Mouse (Mus musculus): ENCODE data around the gene Hddc3. TPM values are rescaled to one million over a fixed set of nuclear protein-coding genes. Genes with fewer than 3 reads are reported as not detected.

Hddc3 gene
- polyA plus RNA-seq, 1 experiment from 2014 or later, result 25.7 TPM

GRCm38 (mm10) chr7:80372166-80372565 is 29.3 kb downstream of the Hddc3 start:
- Histone ChIP-seq H3K27ac (replicated peaks; ENCODE audit: low read depth, low read length) (no peak overlapping the region), H3K9me3 (replicated peaks; ENCODE audit: control insufficient read depth, low read length) (no peaks in the 10 kb centered on the region), H3K4me1 (ENCODE audit: control insufficient read depth, insufficient read depth, low read length) (peaks cover 2% of the 10 kb centered on the region; the same call in 1 of the 2 replicates), H3K27me3 (ENCODE audit: control insufficient read depth, insufficient read depth, low read length) (no peaks in the 10 kb centered on the region), H3K9ac (replicated peaks; ENCODE audit: low read length) (no peak overlapping the region), H3K4me2 (ENCODE audit: low read depth, low read length) (no peak overlapping the region), H3K36me3 (replicated peaks; ENCODE audit: control insufficient read depth, insufficient read depth, low read depth, low read length) (no peaks in the 10 kb centered on the region), H3K4me3 (ENCODE audit: low read depth, low read length) (no peak overlapping the region)
- ATAC-seq (replicated peaks; ENCODE audit: insufficient number of reproducible peaks, low FRiP score, low TSS enrichment, low read depth), result no peak
- DNase-seq (ENCODE audit: low spot score), result no peak
- 77% methylated on average over 3 of the region's 3 CpGs for WGBS

GRCm38 (mm10) chr7:80372667-80373066 is 29.8 kb downstream of the Hddc3 start:
- Histone ChIP-seq H3K4me1 (ENCODE audit: control insufficient read depth, insufficient read depth, low read length) (peaks cover 2% of the 10 kb centered on the region; the same call in 1 of the 2 replicates), H3K27ac (replicated peaks; ENCODE audit: low read depth, low read length) (no peak overlapping the region), H3K27me3 (ENCODE audit: control insufficient read depth, insufficient read depth, low read length) (no peaks in the 10 kb centered on the region), H3K4me2 (ENCODE audit: low read depth, low read length) (no peak overlapping the region), H3K36me3 (replicated peaks; ENCODE audit: control insufficient read depth, insufficient read depth, low read depth, low read length) (no peaks in the 10 kb centered on the region), H3K9ac (replicated peaks; ENCODE audit: low read length) (no peak overlapping the region), H3K4me3 (ENCODE audit: low read depth, low read length) (no peak overlapping the region), H3K9me3 (replicated peaks; ENCODE audit: control insufficient read depth, low read length) (no peaks in the 10 kb centered on the region)
- ATAC-seq (replicated peaks; ENCODE audit: insufficient number of reproducible peaks, low FRiP score, low TSS enrichment, low read depth), result no peak
- DNase-seq (ENCODE audit: low spot score), result no peak
- 61% methylated on average over 2 of the region's 2 CpGs for WGBS

GRCm38 (mm10) chr7:80373352-80373751 is 30.4 kb downstream of the Hddc3 start:
- WGBS, result 74% methylated on average over 4 of the region's 4 CpGs
- H3K9ac ChIP-seq (replicated peaks; ENCODE audit: low read length), result no peak overlapping the region
- H3K4me1 ChIP-seq (ENCODE audit: control insufficient read depth, insufficient read depth, low read length), result peaks cover 2% of the 10 kb centered on the region; the same call in 1 of the 2 replicates
- no peaks in the 10 kb centered on the region for H3K36me3 ChIP-seq (replicated peaks; ENCODE audit: control insufficient read depth, insufficient read depth, low read depth, low read length)
- H3K4me2 ChIP-seq (ENCODE audit: low read depth, low read length), result no peak overlapping the region
- H3K27ac ChIP-seq (replicated peaks; ENCODE audit: low read depth, low read length), result no peak overlapping the region
- H3K9me3 ChIP-seq (replicated peaks; ENCODE audit: control insufficient read depth, low read length), result no peaks in the 10 kb centered on the region
- DNase-seq (ENCODE audit: low spot score) (no peak), ATAC-seq (replicated peaks; ENCODE audit: insufficient number of reproducible peaks, low FRiP score, low TSS enrichment, low read depth) (no peak)
- H3K4me3 ChIP-seq (ENCODE audit: low read depth, low read length), result no peak overlapping the region
- no peaks in the 10 kb centered on the region for H3K27me3 ChIP-seq (ENCODE audit: control insufficient read depth, insufficient read depth, low read length)

GRCm38 (mm10) chr7:80373850-80374249 is 30.9 kb downstream of the Hddc3 start:
- WGBS, result 84% methylated on average over 12 of the region's 12 CpGs
- no peaks in the 10 kb centered on the region for H3K27me3 ChIP-seq (ENCODE audit: control insufficient read depth, insufficient read depth, low read length)
- DNase-seq (ENCODE audit: low spot score) (no peak), ATAC-seq (replicated peaks; ENCODE audit: insufficient number of reproducible peaks, low FRiP score, low TSS enrichment, low read depth) (no peak)
- no peak overlapping the region for H3K27ac ChIP-seq (replicated peaks; ENCODE audit: low read depth, low read length)
- no peaks in the 10 kb centered on the region for H3K9me3 ChIP-seq (replicated peaks; ENCODE audit: control insufficient read depth, low read length)
- no peaks in the 10 kb centered on the region for H3K36me3 ChIP-seq (replicated peaks; ENCODE audit: control insufficient read depth, insufficient read depth, low read depth, low read length)
- H3K4me2 ChIP-seq (ENCODE audit: low read depth, low read length), result no peak overlapping the region
- peaks cover 2% of the 10 kb centered on the region; the same call in 1 of the 2 replicates for H3K4me1 ChIP-seq (ENCODE audit: control insufficient read depth, insufficient read depth, low read length)
- H3K4me3 ChIP-seq (ENCODE audit: low read depth, low read length), result no peak overlapping the region
- H3K9ac ChIP-seq (replicated peaks; ENCODE audit: low read length), result no peak overlapping the region

GRCm38 (mm10) chr7:80374280-80374679 is 31.4 kb downstream of the Hddc3 start:
- Histone ChIP-seq H3K27me3 (ENCODE audit: control insufficient read depth, insufficient read depth, low read length) (no peaks in the 10 kb centered on the region), H3K27ac (replicated peaks; ENCODE audit: low read depth, low read length) (no peak overlapping the region), H3K36me3 (replicated peaks; ENCODE audit: control insufficient read depth, insufficient read depth, low read depth, low read length) (no peaks in the 10 kb centered on the region), H3K4me3 (ENCODE audit: low read depth, low read length) (no peak overlapping the region), H3K4me1 (ENCODE audit: control insufficient read depth, insufficient read depth, low read length) (peaks cover under 1% of the 10 kb centered on the region; the same call in 1 of the 2 replicates), H3K9ac (replicated peaks; ENCODE audit: low read length) (no peak overlapping the region), H3K4me2 (ENCODE audit: low read depth, low read length) (no peak overlapping the region), H3K9me3 (replicated peaks; ENCODE audit: control insufficient read depth, low read length) (no peaks in the 10 kb centered on the region)
- no peak for DNase-seq (ENCODE audit: low spot score)
- ATAC-seq (replicated peaks; ENCODE audit: insufficient number of reproducible peaks, low FRiP score, low TSS enrichment, low read depth), result no peak
- WGBS, result 71% methylated on average over 3 of the region's 3 CpGs

GRCm38 (mm10) chr7:80374733-80375132 is 31.8 kb downstream of the Hddc3 start:
- Histone ChIP-seq H3K36me3 (replicated peaks; ENCODE audit: control insufficient read depth, insufficient read depth, low read depth, low read length) (no peaks in the 10 kb centered on the region), H3K4me3 (ENCODE audit: low read depth, low read length) (no peak overlapping the region), H3K4me1 (ENCODE audit: control insufficient read depth, insufficient read depth, low read length) (no peaks in the 10 kb centered on the region), H3K27me3 (ENCODE audit: control insufficient read depth, insufficient read depth, low read length) (no peaks in the 10 kb centered on the region), H3K27ac (replicated peaks; ENCODE audit: low read depth, low read length) (no peak overlapping the region), H3K9me3 (replicated peaks; ENCODE audit: control insufficient read depth, low read length) (no peaks in the 10 kb centered on the region), H3K4me2 (ENCODE audit: low read depth, low read length) (no peak overlapping the region), H3K9ac (replicated peaks; ENCODE audit: low read length) (no peak overlapping the region)
- ATAC-seq (replicated peaks; ENCODE audit: insufficient number of reproducible peaks, low FRiP score, low TSS enrichment, low read depth) (no peak), DNase-seq (ENCODE audit: low spot score) (no peak)
- WGBS, result 86% methylated on average over 3 of the region's 3 CpGs

GRCm38 (mm10) chr7:80375376-80376039 is 32.6 kb downstream of the Hddc3 start:
- Histone ChIP-seq H3K9me3 (replicated peaks; ENCODE audit: control insufficient read depth, low read length) (no peaks in the 10 kb centered on the region), H3K9ac (replicated peaks; ENCODE audit: low read length) (no peak overlapping the region), H3K4me1 (ENCODE audit: control insufficient read depth, insufficient read depth, low read length) (no peaks in the 10 kb centered on the region), H3K27me3 (ENCODE audit: control insufficient read depth, insufficient read depth, low read length) (no peaks in the 10 kb centered on the region), H3K36me3 (replicated peaks; ENCODE audit: control insufficient read depth, insufficient read depth, low read depth, low read length) (no peaks in the 10 kb centered on the region), H3K4me3 (ENCODE audit: low read depth, low read length) (no peak overlapping the region), H3K27ac (replicated peaks; ENCODE audit: low read depth, low read length) (no peak overlapping the region), H3K4me2 (ENCODE audit: low read depth, low read length) (no peak overlapping the region)
- no peak for ATAC-seq (replicated peaks; ENCODE audit: insufficient number of reproducible peaks, low FRiP score, low TSS enrichment, low read depth)
- no peak for DNase-seq (ENCODE audit: low spot score)
- 79% methylated on average over 9 of the region's 9 CpGs for whole genome bisulfite sequencing

- Histone ChIP-seq H3K27me3 (ENCODE audit: control insufficient read depth, insufficient read depth, low read length) (no peaks in the 10 kb centered on the region), H3K36me3 (replicated peaks; ENCODE audit: control insufficient read depth, insufficient read depth, low read depth, low read length) (no peaks in the 10 kb centered on the region), H3K4me3 (ENCODE audit: low read depth, low read length) (no peak overlapping the region), H3K4me2 (ENCODE audit: low read depth, low read length) (no peak overlapping the region), H3K9ac (replicated peaks; ENCODE audit: low read length) (no peak overlapping the region), H3K4me1 (ENCODE audit: control insufficient read depth, insufficient read depth, low read length) (no peaks in the 10 kb centered on the region), H3K27ac (replicated peaks; ENCODE audit: low read depth, low read length) (no peak overlapping the region), H3K9me3 (replicated peaks; ENCODE audit: control insufficient read depth, low read length) (no peaks in the 10 kb centered on the region)
- DNase-seq (ENCODE audit: low spot score) (no peak), ATAC-seq (replicated peaks; ENCODE audit: insufficient number of reproducible peaks, low FRiP score, low TSS enrichment, low read depth) (no peak)
- 82% methylated on average over 10 of the region's 10 CpGs for WGBS
Observed at GRCm38 (mm10) chr7:80376192-80376591, 33.3 kb downstream of the Hddc3 start.
